Mouse (Mus musculus) stomach, embryonic 14.5 days (tissue): Measurements from ENCODE around the gene Pbld1. TPM values are rescaled to one million over a fixed set of nuclear protein-coding genes. Genes with fewer than 3 reads are reported as not detected.

Experiments used
- ATAC-seq: fragments of 200-750 bp; cut with Nextera tagmentation; 2 replicates; pipeline ENCODE4 v1.8.0; 2017; ENCODE audit warnings: low read depth, moderate TSS enrichment; ENCODE audit not compliant: insufficient number of reproducible peaks, insufficient read depth, low FRiP score
- H3K27ac ChIP-seq: fragments of 300-500 bp; sonication (generic); 2 replicates; pipeline ENCODE4 v1.5.1; 2014; ENCODE audit warnings: mild to moderate bottlenecking, low read length, moderate library complexity, mixed read lengths
- H3K27me3 ChIP-seq: fragments of 300-500 bp; sonication (generic); 2 replicates; pipeline ENCODE4 v1.6.1; 2014; ENCODE audit warnings: low read length, control low read depth, mixed read lengths; ENCODE audit not compliant: control insufficient read depth, insufficient read depth
- H3K36me3 ChIP-seq: fragments of 300-500 bp; sonication (generic); 2 replicates; pipeline ENCODE4 v1.6.1; 2014; ENCODE audit warnings: mild to moderate bottlenecking, control low read depth, low read length, moderate library complexity, mixed read lengths; ENCODE audit not compliant: control insufficient read depth, insufficient read depth
- H3K4me1 ChIP-seq: fragments of 300-500 bp; sonication (generic); 2 replicates; pipeline ENCODE4 v1.6.1; 2014; ENCODE audit warnings: low read length, control low read depth, mixed read lengths; ENCODE audit not compliant: control insufficient read depth, insufficient read depth
- H3K4me2 ChIP-seq: fragments of 300-500 bp; sonication (generic); replicated peaks from 2 replicates; pipeline ENCODE4 v1.6.1; 2014; ENCODE audit warnings: low read depth, low read length, control low read depth
- H3K4me3 ChIP-seq: fragments of 300-500 bp; sonication (generic); 2 replicates; pipeline ENCODE4 v1.5.1; 2014; ENCODE audit warnings: low read depth, low read length, control low read depth
- H3K9ac ChIP-seq: fragments of 300-500 bp; sonication (generic); replicated peaks from 2 replicates; pipeline ENCODE4 v1.6.1; 2014; ENCODE audit warnings: low read depth, mild to moderate bottlenecking, control low read depth, low read length, moderate library complexity, mixed read lengths
- H3K9me3 ChIP-seq: fragments of 300-500 bp; sonication (generic); 2 replicates; pipeline ENCODE4 v1.6.1; 2016; ENCODE audit warnings: low read depth, low read length, control low read depth; ENCODE audit not compliant: control insufficient read depth
- WGBS: fragments of 180-500 bp; shearing (Covaris S2); extraction: QIAGEN DNeasy Blood & Tissue Kit; methylation state at CpG from one replicate; pipeline ENCODE4 v1.1.7; 2014; 5-methylcytosine and 5-hydroxymethylcytosine counted together
- polyA plus RNA-seq: library from polyadenylated mRNA; unstranded; fragments of >200 nt; fragmentation: Nextera tagmentation; extraction: Ambion mirVana; gene quantifications from 2 replicates; pipeline ENCODE4 v1.2.1, GENCODE M21; 2014

The Pbld1 gene
- polyA plus RNA-seq, 1 experiment from 2014 or later: 1.5 TPM

GRCm38 (mm10) chr10:63125343-63125742, 65.4 kb downstream of the Pbld1 start:
- H3K9me3 ChIP-seq: no peaks in the 10 kb centered on the region
- no peak for ATAC-seq
- no peak overlapping the region for H3K27ac ChIP-seq
- no peak overlapping the region for H3K9ac ChIP-seq
- H3K4me1 ChIP-seq: no peaks in the 10 kb centered on the region
- no peaks in the 10 kb centered on the region for H3K36me3 ChIP-seq
- no peaks in the 10 kb centered on the region for H3K27me3 ChIP-seq
- H3K4me3 ChIP-seq: no peak overlapping the region
- H3K4me2 ChIP-seq: no peak overlapping the region
- WGBS: 34% methylated on average over 11 of the region's 11 CpGs

DNA sequence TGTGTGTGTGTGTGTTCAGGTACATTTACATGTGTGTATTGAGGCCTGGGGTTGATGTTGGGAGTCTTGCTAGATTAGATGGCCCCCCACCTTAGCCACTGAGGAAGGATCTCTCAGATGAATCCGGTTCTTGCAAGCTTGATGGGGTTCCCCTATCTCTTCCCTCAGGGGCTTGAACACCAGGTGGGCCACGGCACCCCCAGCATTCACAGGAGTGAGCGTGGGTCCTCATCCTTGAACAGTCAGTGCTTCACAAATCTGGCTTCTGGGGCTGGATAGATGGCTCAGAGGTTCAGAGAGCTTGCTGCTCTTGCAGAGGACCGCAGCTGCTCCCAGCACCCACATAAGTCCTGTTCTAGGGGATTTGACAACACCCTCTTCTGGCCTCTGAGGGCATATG, 66.2 kb downstream of the Pbld1 start:
- Histone ChIP-seq H3K4me2 (no peak overlapping the region), H3K4me1 (no peaks in the 10 kb centered on the region), H3K27me3 (no peaks in the 10 kb centered on the region), H3K27ac (no peak overlapping the region), H3K36me3 (no peaks in the 10 kb centered on the region), H3K9me3 (no peaks in the 10 kb centered on the region), H3K9ac (no peak overlapping the region), H3K4me3 (no peak overlapping the region)
- WGBS: 83% methylated on average over 4 of the region's 4 CpGs
- ATAC-seq: no peak

DNA sequence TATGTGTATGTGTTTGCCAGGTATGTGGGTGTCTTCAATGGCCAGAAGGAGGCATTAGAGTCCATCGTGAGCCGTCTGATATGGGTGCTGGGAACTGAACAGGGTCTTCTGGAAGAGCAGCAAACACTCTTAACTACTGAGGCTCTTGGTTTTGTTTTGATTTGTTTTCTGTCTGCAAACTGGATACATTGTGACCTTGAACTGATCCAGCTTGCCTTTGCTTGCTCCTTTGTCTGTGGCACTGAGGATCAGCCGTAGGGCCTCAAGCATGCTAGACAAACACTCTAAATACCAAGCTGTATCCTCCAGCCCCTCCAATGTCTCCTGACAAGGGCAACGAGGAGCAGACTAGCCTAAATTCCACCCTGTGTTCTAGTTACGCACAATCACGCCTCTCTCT, 67.2 kb downstream of the Pbld1 start:
- Histone ChIP-seq H3K4me1 (no peaks in the 10 kb centered on the region), H3K4me2 (no peak overlapping the region), H3K9ac (no peak overlapping the region), H3K36me3 (no peaks in the 10 kb centered on the region), H3K9me3 (no peaks in the 10 kb centered on the region), H3K27me3 (no peaks in the 10 kb centered on the region), H3K4me3 (no peak overlapping the region), H3K27ac (no peak overlapping the region)
- ATAC-seq: no peak
- WGBS: 86% methylated on average over 6 of the region's 6 CpGs

Other genes with a start within 250 kb of the Pbld1 start
- gene Tet1, start 151.2 kb upstream of the Pbld1 start, polyA plus RNA-seq: 33.3 and 34.7 TPM in 2 replicates
- 15.3 and 17.5 TPM in 2 replicates for gene Slc25a16, start 139.5 kb upstream of the Pbld1 start, polyA plus RNA-seq
- gene Dna2, start 113.1 kb upstream of the Pbld1 start, polyA plus RNA-seq: 15.7 and 15.9 TPM in 2 replicates
- 28.0 and 32.4 TPM in 2 replicates for gene Rufy2, start 79.9 kb upstream of the Pbld1 start, polyA plus RNA-seq
- gene Hnrnph3, start 35.9 kb upstream of the Pbld1 start, polyA plus RNA-seq: 75.0 and 75.8 TPM in 2 replicates
- 1.6 and 2.1 TPM in 2 replicates for gene Pbld2, start 35.8 kb upstream of the Pbld1 start, polyA plus RNA-seq
- gene Atoh7, start 39.5 kb downstream of the Pbld1 start, polyA plus RNA-seq: not detected in 2 replicates
- gene Mypn, start 143.8 kb downstream of the Pbld1 start, polyA plus RNA-seq: not detected in 2 replicates
- 48.6 and 49.1 TPM in 2 replicates for gene Herc4, start 183.6 kb downstream of the Pbld1 start, polyA plus RNA-seq